Mouse (Mus musculus) R1 (cell line): ENCODE measurements around the gene H2-M1.

ENCODE experiments used
- DNase-seq: peaks from one replicate; pipeline ENCODE4 v3.0.0-alpha.2; 2018; ENCODE audit warnings: low read depth, low spot score

H2-M1 gene

GRCm38 (mm10) chr17:36672119-36672518 lies at the start of gene H2-M1:
Gene H2-M1, minus strand, starts transcription at chr17:36672219.
- DNase-seq = no peak

GRCm38 (mm10) chr17:36697693-36698092 lies 25.7 kb upstream of the H2-M1 start:
- DNase-seq = no peak

GRCm38 (mm10) chr17:36642566-36642965 lies 29.5 kb downstream of the H2-M1 start, which contains the start of gene H2-M9:
Gene H2-M9, minus strand, starts transcription at chr17:36642666.
- DNase-seq = no peak
